Mouse (Mus musculus) cerebellum, adult 2 months (tissue): Measurements from ENCODE around the gene a. TPM values are rescaled to one million over a fixed set of nuclear protein-coding genes. Genes with fewer than 3 reads are reported as not detected.

ENCODE experiments used
- DNase-seq, 2 experiments: peaks; one replicate each; pipeline ENCODE4 v3.0.0; 2021
- H3K27ac ChIP-seq: fragments of 200-500 bp; 2 replicates; pipeline ENCODE4 v1.5.1; 2012; ENCODE audit warnings: low read length, control low read depth, inconsistent platforms; ENCODE audit not compliant: insufficient read depth
- H3K27me3 ChIP-seq: fragments of 200-500 bp; 2 replicates; pipeline ENCODE4 v1.6.1; 2012; ENCODE audit warnings: inconsistent platforms, mild to moderate bottlenecking, low read length, moderate library complexity; ENCODE audit not compliant: control insufficient read depth, insufficient read depth
- H3K4me1 ChIP-seq: fragments of 200-500 bp; 2 replicates; pipeline ENCODE4 v1.6.1; 2011; ENCODE audit warnings: low read length; ENCODE audit not compliant: control insufficient read depth, insufficient read depth
- H3K4me3 ChIP-seq: fragments of 200-500 bp; replicated peaks from 2 replicates; pipeline ENCODE3; 2011; ENCODE audit warnings: mild to moderate bottlenecking, low read depth, low read length, control low read depth; ENCODE audit not compliant: insufficient read depth
- CTCF ChIP-seq: fragments of 200-500 bp; IDR thresholded peaks from 2 replicates; pipeline ENCODE4 v1.5.1; 2011; ENCODE audit warnings: low read depth, mild to moderate bottlenecking, control low read depth, low read length, moderate library complexity, borderline replicate concordance; ENCODE audit not compliant: insufficient read depth
- POLR2A ChIP-seq: fragments of 200-500 bp; IDR thresholded peaks from 2 replicates; pipeline ENCODE4 v1.6.1; 2011; ENCODE audit warnings: low read length, control low read depth, borderline replicate concordance; ENCODE audit not compliant: insufficient read depth
- WGBS: fragments of 180-500 bp; shearing (Covaris S2); methylation state at CpG from one replicate; pipeline ENCODE4 v1.1.7; 2018; 5-methylcytosine and 5-hydroxymethylcytosine counted together
- polyA plus RNA-seq: library from polyadenylated mRNA; depleted of rRNA; stranded (reverse); fragments of >200 nt; gene quantifications from 2 replicates; pipeline ENCODE4 v1.2.3, GENCODE M21; 2012

Gene a
- polyA plus RNA-seq, 1 experiment, result 0.28 TPM

DNA sequence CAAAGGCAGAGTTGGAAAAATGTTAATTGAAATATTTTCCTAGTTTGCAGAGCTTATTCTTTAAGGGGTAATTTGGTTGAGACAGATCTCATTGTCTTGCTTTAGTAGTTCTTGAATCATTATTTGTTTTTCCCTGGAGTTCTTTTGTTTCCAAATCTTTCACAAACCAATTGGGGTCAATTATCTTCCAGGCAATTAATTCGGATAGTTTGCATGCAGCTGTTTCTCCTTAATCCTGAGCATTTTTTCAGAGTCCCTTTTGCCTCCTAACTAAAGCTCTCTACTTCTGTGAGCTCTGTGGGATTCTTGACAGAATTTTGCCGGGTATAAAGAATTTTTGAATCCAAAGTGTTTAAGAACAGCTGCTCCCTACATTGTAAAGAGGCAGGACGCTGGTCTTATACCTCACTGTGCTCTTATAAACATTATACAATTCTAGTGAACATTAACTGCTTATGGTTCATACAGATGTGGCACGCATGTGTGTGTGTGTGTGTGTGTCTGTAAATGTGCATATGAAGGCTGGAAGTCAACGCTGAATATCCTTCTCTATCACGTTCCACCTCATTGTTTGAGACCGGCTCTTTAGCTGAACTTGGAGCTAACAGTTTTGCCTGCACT is 134.3 kb downstream of the a start:
- no peaks in the 10 kb centered on the region for H3K4me1 ChIP-seq
- DNase-seq, result no peak
- no peak overlapping the region for H3K4me3 ChIP-seq
- no peaks in the 10 kb centered on the region for H3K27me3 ChIP-seq
- no peak overlapping the region for H3K27ac ChIP-seq
- TF ChIP-seq POLR2A (no peak), CTCF (no peak)
- WGBS, result 55% methylated on average over 7 of the region's 7 CpGs

DNA sequence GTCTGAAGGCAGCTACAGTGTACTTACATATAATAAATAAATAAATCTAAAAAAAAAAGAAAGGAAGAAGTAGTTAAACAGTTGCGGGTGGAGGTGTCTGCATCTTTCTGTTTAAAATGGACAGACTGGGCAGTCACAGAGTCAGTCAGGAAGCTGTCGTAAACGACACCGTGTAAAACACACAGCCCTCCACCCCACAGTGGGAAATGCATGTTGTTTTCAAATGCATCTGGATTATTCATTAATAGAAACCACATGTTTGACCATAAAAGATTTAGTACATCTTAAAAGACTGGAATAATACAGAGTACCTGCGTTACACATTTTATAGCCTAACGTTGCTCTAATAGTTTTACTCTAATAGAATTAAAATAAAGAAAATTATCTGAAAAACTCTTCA is 135.6 kb downstream of the a start:
- TF ChIP-seq CTCF (no peak), POLR2A (no peak)
- WGBS, result 93% methylated on average over 6 of the region's 6 CpGs

DNA sequence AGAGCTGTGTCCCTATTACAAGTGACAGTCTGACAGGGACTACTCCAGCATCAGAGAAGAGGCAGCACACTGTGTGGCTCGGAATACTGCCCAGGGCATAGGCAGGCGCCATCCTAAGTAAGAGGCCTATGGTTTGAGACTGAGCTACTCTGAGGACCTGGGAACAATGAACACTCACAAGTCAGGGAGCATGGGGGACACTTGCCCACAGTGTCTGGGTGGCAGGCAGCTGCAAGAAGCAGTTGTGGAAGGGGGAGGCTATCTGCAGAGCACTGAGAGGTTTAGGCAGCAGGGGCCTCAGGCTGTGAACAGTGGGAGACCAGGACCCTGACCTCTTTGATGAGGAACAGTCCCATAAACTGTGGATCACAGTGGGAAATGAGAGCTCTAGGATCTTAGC is 137.1 kb downstream of the a start:
- TF ChIP-seq CTCF, result no peak
- no peak for TF ChIP-seq POLR2A
- no peak for DNase-seq
- H3K27ac ChIP-seq, result no peak overlapping the region
- 72% methylated on average over 2 of the region's 2 CpGs for WGBS
- no peaks in the 10 kb centered on the region for H3K4me1 ChIP-seq
- H3K4me3 ChIP-seq, result no peak overlapping the region
- H3K27me3 ChIP-seq, result no peaks in the 10 kb centered on the region

More for the DNA sequence above, 135.6 kb downstream of the a start:
- H3K27ac ChIP-seq, result no peak overlapping the region
- DNase-seq, result no peak
- H3K27me3 ChIP-seq, result no peaks in the 10 kb centered on the region
- no peaks in the 10 kb centered on the region for H3K4me1 ChIP-seq
- H3K4me3 ChIP-seq, result no peak overlapping the region

DNA sequence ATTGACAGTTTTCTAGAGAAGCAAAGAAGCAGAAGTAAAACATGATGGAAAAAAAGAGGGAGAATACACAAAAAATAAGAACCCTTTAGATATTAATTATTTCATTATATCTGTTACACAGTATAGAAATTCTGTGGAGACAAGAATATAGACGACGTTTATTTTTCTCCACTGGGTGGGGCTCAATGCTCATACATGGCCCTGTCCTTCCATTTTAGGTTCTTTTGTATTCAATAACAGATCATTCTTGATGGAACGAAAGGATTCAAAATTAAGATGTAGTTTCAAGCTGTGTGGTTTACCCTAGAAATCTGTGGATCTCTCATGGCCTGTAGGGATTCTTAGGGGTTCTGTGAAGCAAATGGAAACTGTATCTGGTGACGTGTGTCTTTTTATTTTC is 142.7 kb downstream of the a start:
- DNase-seq, result no peak
- H3K27me3 ChIP-seq, result no peaks in the 10 kb centered on the region
- WGBS, result 57% methylated on average over 4 of the region's 4 CpGs
- 0 out of 2 replicates have a peak, but pooled peaks cover 3% of the 10 kb centered on the region for H3K4me1 ChIP-seq
- TF ChIP-seq CTCF (no peak), POLR2A (no peak)
- no peak overlapping the region for H3K27ac ChIP-seq
- no peak overlapping the region for H3K4me3 ChIP-seq

DNA sequence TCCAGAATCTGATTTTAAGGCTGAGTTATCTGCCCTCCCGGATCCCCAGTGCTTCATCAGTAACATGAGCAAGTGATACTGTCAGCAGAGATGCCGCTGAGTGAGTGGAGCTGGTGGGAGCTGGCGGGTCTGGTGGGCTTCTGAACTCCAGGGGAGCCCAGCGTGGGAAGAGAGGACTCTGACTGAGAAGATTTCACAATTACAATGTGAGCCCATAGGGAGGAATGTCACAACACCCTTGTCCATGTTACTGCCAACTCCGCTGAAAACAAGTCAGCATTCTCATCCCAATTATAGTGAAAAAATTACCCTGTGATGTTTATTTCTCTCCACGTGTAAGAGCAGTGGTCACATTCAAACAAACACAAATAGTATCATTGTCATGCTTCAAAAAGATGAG is 144.9 kb downstream of the a start:
- 0 out of 2 replicates have a peak, but pooled peaks cover 3% of the 10 kb centered on the region for H3K4me1 ChIP-seq
- no peak for DNase-seq
- WGBS, result 72% methylated on average over 6 of the region's 6 CpGs
- no peak for TF ChIP-seq CTCF
- TF ChIP-seq POLR2A, result no peak
- no peak overlapping the region for H3K4me3 ChIP-seq
- no peak overlapping the region for H3K27ac ChIP-seq
- no peaks in the 10 kb centered on the region for H3K27me3 ChIP-seq

DNA sequence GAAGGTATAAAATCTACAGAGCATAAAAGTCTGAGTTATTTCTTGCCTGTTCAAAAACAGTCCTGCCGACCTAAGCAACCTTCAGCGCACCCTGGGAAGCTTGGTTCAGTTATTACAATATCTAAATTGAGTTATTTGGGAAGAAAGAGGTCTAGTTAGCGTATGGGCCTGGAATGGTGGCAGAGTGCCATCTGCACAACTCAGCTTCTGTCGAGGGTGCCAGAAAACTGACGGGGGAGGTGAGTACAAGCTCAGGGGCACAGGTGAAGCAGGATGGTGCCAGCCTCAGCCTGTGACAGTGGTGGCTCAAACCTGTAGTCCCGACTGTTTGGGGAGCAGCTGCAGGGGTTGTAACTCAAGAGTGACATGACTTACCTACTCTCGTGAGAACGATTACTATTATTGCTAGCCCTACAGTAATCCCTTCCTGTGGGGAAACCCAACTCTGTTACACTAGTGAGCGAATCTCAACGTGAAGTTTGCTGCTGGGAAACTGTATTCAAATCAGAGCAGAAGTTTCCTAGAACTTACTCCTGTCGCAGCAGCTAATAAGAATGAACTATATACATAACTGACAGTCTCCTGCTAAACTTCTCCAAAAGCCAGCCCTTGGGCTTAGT is 145.4 kb downstream of the a start:
- 42% methylated on average over 11 of the region's 11 CpGs for WGBS

DNA sequence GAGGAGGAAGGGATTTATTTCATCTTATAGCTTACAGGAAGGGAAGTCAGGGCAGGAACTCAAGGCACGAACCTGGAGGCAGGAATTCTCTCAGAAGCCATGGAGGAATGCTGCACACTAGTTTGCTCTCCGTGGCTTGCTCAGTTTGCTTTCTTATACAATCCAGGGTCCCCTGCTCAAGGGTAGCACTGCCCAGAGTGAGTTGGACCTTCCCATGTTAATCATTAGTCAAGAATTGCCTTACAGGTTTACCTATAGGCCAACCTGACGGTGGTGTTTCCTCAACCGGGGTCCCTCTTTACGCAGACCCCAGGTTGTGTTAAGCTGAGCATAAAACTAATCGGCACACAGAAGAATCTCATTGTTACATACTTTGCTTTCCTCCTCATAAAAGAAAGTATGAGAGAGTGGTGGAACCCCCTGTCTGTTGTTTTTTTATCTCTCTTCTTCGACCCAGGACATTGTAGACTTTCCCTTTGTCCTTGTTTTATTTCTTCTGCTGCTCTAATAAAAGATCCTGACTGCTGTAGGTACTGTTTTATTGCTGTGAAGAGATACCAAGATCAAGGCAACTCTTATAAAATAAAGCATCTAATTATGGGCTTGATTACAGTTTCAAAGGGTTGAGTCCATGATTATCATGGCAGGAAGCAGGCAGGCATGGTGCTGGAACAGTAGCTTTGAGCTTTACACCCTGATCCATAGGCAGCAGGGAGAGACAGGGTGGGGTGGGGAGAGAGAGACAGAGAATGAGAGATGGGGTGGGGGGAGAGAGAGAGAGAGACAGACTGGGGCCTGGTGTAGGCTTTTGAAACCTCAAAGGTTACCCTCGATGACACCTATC is 146.6 kb downstream of the a start:
- Histone ChIP-seq H3K4me1 (0 out of 2 replicates have a peak, but pooled peaks cover 3% of the 10 kb centered on the region), H3K4me3 (no peak overlapping the region), H3K27ac (no peak overlapping the region), H3K27me3 (no peaks in the 10 kb centered on the region)
- no peak for TF ChIP-seq CTCF
- TF ChIP-seq POLR2A, result no peak
- no peak for DNase-seq
- WGBS, result 90% methylated on average over 8 of the region's 8 CpGs

More for the DNA sequence above, 145.4 kb downstream of the a start:
- TF ChIP-seq CTCF, result no peak
- TF ChIP-seq POLR2A, result no peak
- Histone ChIP-seq H3K27me3 (no peaks in the 10 kb centered on the region), H3K4me3 (no peak overlapping the region), H3K27ac (no peak overlapping the region), H3K4me1 (0 out of 2 replicates have a peak, but pooled peaks cover 3% of the 10 kb centered on the region)
- no peak for DNase-seq
